Mouse (Mus musculus): ENCODE results near the gene Nemf. TPM values are rescaled to one million over a fixed set of nuclear protein-coding genes. Genes with fewer than 3 reads are reported as not detected.

The Nemf gene
- total RNA-seq, 2 experiments from 2014 or later, result 15.9 to 21.6 TPM

- DNase-seq, result no peak
- intact Hi-C loops (cut with DNase I), result loop anchor here (5.0 kb wide), 1 partner anchor 44 kb away; no protein-coding TSS in a partner anchor
These were observed 76.0 kb downstream of the Nemf start for GRCm38 (mm10) chr12:69280915-69281314.

GRCm38 (mm10) chr12:69279931-69280469 lies 77.0 kb downstream of the Nemf start:
- intact Hi-C loops (cut with DNase I), result loop anchor here (5.0 kb wide), 1 partner anchor 43 kb away; no protein-coding TSS in a partner anchor
- no peak for DNase-seq

- intact Hi-C loops (cut with DNase I), result no loop called here
These were observed 88.0 kb downstream of the Nemf start for GRCm38 (mm10) chr12:69268956-69269355.

GRCm38 (mm10) chr12:69267956-69268632 lies 88.9 kb downstream of the Nemf start:
- DNase-seq, result no peak
- intact Hi-C loops (cut with DNase I), result no loop called here

More at GRCm38 (mm10) chr12:69268956-69269355, 88.0 kb downstream of the Nemf start:
- no peak for DNase-seq

- intact Hi-C loops (cut with DNase I), result no loop called here
- DNase-seq, result no peak
These were observed 91.9 kb downstream of the Nemf start for GRCm38 (mm10) chr12:69265031-69265430.

GRCm38 (mm10) chr12:69262251-69262650 lies 94.7 kb downstream of the Nemf start:
- intact Hi-C loops (cut with DNase I), result no loop called here

More at GRCm38 (mm10) chr12:69262251-69262650, 94.7 kb downstream of the Nemf start:
- no peak for DNase-seq

Small RNA genes within 50 kb of the gene (microRNA-seq; reads per million reads assigned to microRNA genes)
- gene Gm47299, result 0 reads per million in 2 experiments
- gene Gm47305, result 0 reads per million in 2 experiments

Other genes with a start within 250 kb of the Nemf start
- gene Rps29, start 198.0 kb downstream of the Nemf start, total RNA-seq (2021), result 100 to 1,000 TPM; 736 to 913 TPM
- gene Lrr1, start 188.4 kb downstream of the Nemf start, total RNA-seq (2021), result not detected
- 100 to 1,000 TPM; 256 to 308 TPM for gene Rpl36al, start 173.1 kb downstream of the Nemf start, total RNA-seq (2021)
- gene Mgat2, start 173.0 kb downstream of the Nemf start, total RNA-seq (2021), result 1 to 10 TPM; 6.5 to 7.7 TPM
- gene Gm49383, start 160.1 kb downstream of the Nemf start, total RNA-seq (2021), result 1 to 10 TPM; 1.9 to 3.2 TPM
- gene Dnaaf2, start 158.7 kb downstream of the Nemf start, total RNA-seq (2021), result under 1 TPM; 0.33 to 0.44 TPM
- gene Gm49384, start 152.9 kb downstream of the Nemf start, total RNA-seq (2021), result 1 to 10 TPM; 1.5 to 1.8 TPM
- gene Pole2, start 129.0 kb downstream of the Nemf start, total RNA-seq (2021), result under 1 TPM; 0.30 to 0.33 TPM
- gene Klhdc1, start 116.0 kb downstream of the Nemf start, total RNA-seq (2021), result 10 to 100 TPM; 17.2 to 19.6 TPM
- 100 to 1,000 TPM; 102 to 105 TPM for gene Klhdc2, start 60.5 kb downstream of the Nemf start, total RNA-seq (2021)
- 10 to 100 TPM; 18.3 to 20.9 TPM for gene Arf6, start 15.0 kb upstream of the Nemf start, total RNA-seq (2021)
- not detected for gene Gm9887, start 15.3 kb upstream of the Nemf start, total RNA-seq (2021)
- 1 to 10 TPM; 3.1 to 3.8 TPM for gene Vcpkmt, start 225.9 kb upstream of the Nemf start, total RNA-seq (2021)

All from gastrocnemius, postnatal 36 days (tissue).